In genomic region chr1:95468772-95469171, GRCm38 (mm10) we compare ENCODE assay signal across 11 mouse cellular contexts.
"Had no signal": no experiment of that assay in that cellular context is flagged by ENCODE, and none has a peak within 500 bp of the region (broad histone marks: within the 10 kb centered on the region; RNA-seq: fewer than 3 reads in every experiment).

No protein-coding gene starts in this region.

- ATAC-seq: liver, postnatal 0 days; lung, postnatal 0 days; midbrain, embryonic 13.5 days; midbrain, embryonic 15.5 days had no signal

- DNase-seq: liver, postnatal 0 days; lung, adult 2 months; lung, postnatal 14 days; lung, postnatal 4 days; right cerebral cortex, postnatal 14 days; thymus, adult 2 months; thymus, postnatal 25 days; thymus, postnatal 4 days had no signal
